Mouse (Mus musculus) bone marrow, adult 2 months (tissue): ENCODE measurements around the gene Gm12216.

ENCODE experiments used
- CTCF ChIP-seq: fragments of 200-500 bp; IDR thresholded peaks from 2 replicates; pipeline ENCODE4 v1.5.1; 2011; ENCODE audit warnings: low read length, control low read depth; ENCODE audit not compliant: control insufficient read depth, insufficient read depth
- POLR2A ChIP-seq: fragments of 200-500 bp; IDR thresholded peaks from 2 replicates; pipeline ENCODE4 v1.6.1; 2011; ENCODE audit warnings: low read depth, mild to moderate bottlenecking, control low read depth, low read length, borderline replicate concordance; ENCODE audit not compliant: control insufficient read depth

DNA sequence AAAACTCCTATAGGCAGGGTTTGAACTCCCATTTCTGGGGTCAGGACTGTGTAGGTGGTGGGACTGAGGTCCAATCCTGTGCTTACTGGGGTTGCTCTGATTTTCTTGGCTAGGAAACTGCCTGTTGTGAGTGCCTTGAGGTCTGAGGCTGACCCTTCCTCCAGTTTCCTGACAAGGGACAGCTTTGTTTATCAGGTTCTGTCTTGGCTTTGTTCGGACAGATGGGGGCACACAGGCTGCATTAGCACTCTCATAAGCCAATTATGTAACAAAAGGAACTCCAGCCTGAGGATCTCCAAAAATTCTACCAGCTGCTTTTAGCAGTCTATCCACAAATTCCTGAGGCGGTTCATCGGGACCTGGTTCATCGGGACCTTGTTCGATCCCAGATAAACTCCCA is 116.7 kb downstream of the Gm12216 start:
- no peak for TF ChIP-seq CTCF
- no peak for TF ChIP-seq POLR2A
